Mouse (Mus musculus) limb, embryonic 14.5 days (tissue): ENCODE data around the gene Tbcb. TPM values are rescaled to one million over a fixed set of nuclear protein-coding genes. Genes with fewer than 3 reads are reported as not detected.

Experiments used
- ATAC-seq: fragments of 200-750 bp; cut with Nextera tagmentation; 2 replicates; pipeline ENCODE4 v1.8.0; 2017; ENCODE audit warnings: low read depth, moderate number of reproducible peaks, moderate TSS enrichment; ENCODE audit not compliant: low FRiP score
- DNase-seq: peaks from one replicate; pipeline ENCODE4 v3.0.0-alpha.2; 2015; ENCODE audit warnings: low spot score
- H3K27ac ChIP-seq: fragments of 300-500 bp; sonication (generic); replicated peaks from 2 replicates; pipeline ENCODE4 v1.5.1; 2014; ENCODE audit warnings: low read depth, mild to moderate bottlenecking, low read length, moderate library complexity, mixed read lengths
- H3K27me3 ChIP-seq: fragments of 300-500 bp; sonication (generic); 2 replicates; pipeline ENCODE4 v1.6.1; 2014; ENCODE audit warnings: low read length, mixed read lengths; ENCODE audit not compliant: control insufficient read depth, insufficient read depth
- H3K36me3 ChIP-seq: fragments of 300-500 bp; sonication (generic); 2 replicates; pipeline ENCODE4 v1.6.1; 2014; ENCODE audit warnings: mild to moderate bottlenecking, low read length, moderate library complexity, mixed read lengths; ENCODE audit not compliant: control insufficient read depth, insufficient read depth
- H3K4me1 ChIP-seq: fragments of 300-500 bp; sonication (generic); 2 replicates; pipeline ENCODE4 v1.6.1; 2014; ENCODE audit warnings: antibody characterized with exemption, low read length, mixed read lengths; ENCODE audit not compliant: control insufficient read depth, insufficient read depth
- H3K4me2 ChIP-seq: fragments of 300-500 bp; sonication (generic); replicated peaks from 2 replicates; pipeline ENCODE4 v1.6.1; 2014; ENCODE audit warnings: low read depth, mild to moderate bottlenecking, low read length, moderate library complexity; ENCODE audit not compliant: severe bottlenecking
- H3K4me3 ChIP-seq: fragments of 300-500 bp; sonication (generic); replicated peaks from 2 replicates; pipeline ENCODE4 v1.5.1; 2014; ENCODE audit warnings: low read length
- H3K9ac ChIP-seq: fragments of 300-500 bp; sonication (generic); 2 replicates; pipeline ENCODE4 v1.6.1; 2014; ENCODE audit warnings: mild to moderate bottlenecking, low read depth, low read length, moderate library complexity; ENCODE audit not compliant: severe bottlenecking
- H3K9me3 ChIP-seq: fragments of 300-500 bp; sonication (generic); 2 replicates; pipeline ENCODE4 v1.6.1; 2016; ENCODE audit warnings: low read length; ENCODE audit not compliant: control insufficient read depth
- POLR2A ChIP-seq: fragments of 200-500 bp; IDR thresholded peaks from 2 replicates; pipeline ENCODE4 v1.8.0; 2012; ENCODE audit warnings: inconsistent platforms, mild to moderate bottlenecking, moderate library complexity, borderline replicate concordance; ENCODE audit not compliant: insufficient read depth, insufficient read length; ENCODE audit errors: extremely low read depth
- whole genome bisulfite sequencing: fragments of 180-500 bp; shearing (Covaris S2); extraction: QIAGEN DNeasy Blood & Tissue Kit; methylation state at CpG from one replicate; pipeline ENCODE4 v1.1.7; 2014; 5-methylcytosine and 5-hydroxymethylcytosine counted together
- polyA plus RNA-seq, 2 experiments: library from polyadenylated mRNA; depleted of rRNA in 1 of 2; stranded (reverse) in 1 of 2; unstranded in 1 of 2; fragments of >200 nt; fragmentation: Nextera tagmentation in 1 of 2; extraction: Ambion mirVana in 1 of 2; gene quantifications; 2 replicates each; pipeline versions ENCODE4 v1.2.1 to v1.2.3; 2012 to 2014

The Tbcb gene
- polyA plus RNA-seq, 2 experiments = 90.3 to 185 TPM

DNA sequence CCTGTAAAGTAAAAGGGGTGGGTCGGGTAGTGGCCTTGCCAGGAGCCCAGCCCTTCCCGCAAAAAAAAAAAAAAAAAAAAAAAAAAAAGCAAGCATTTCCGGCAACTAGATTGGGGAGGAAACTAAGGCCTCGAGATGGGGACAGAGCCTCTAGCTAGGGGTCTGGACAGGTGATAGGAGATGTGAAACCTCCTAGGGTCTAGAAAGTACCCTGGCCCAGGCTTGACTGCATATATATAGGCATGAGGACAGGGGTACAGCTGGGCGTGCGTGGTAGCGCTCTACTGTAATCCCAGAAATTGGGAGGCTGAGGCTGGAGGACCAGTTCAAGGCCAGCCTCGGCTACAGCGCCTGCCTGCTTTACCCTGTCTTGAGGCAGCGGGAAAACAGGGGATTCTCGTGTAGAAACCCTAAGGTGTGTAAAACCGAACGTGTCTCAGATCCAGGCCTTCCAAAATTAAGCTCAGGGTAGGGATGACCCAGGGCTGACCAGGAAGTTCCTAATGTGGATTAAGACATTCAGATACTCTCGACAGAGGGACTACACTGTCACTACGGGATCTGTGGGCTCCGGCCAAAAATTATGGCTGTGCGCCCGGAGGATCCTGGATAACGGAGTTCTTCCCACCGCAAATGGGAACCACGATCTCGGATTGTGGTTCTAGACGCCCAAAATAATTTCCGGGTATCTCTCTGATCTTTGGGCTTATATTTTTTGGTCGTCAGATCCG, 37.8 kb downstream of the Tbcb start:
- Histone ChIP-seq H3K27me3 (no peaks in the 10 kb centered on the region), H3K9me3 (no peaks in the 10 kb centered on the region), H3K9ac (peak overlapping the region; percentile 77), H3K36me3 (peaks cover 30% of the 10 kb centered on the region), H3K4me3 (peak overlapping the region; percentile 85), H3K27ac (peak overlapping the region; percentile 82), H3K4me1 (peaks cover 14% of the 10 kb centered on the region), H3K4me2 (peak overlapping the region; percentile 81)
- no peak for TF ChIP-seq POLR2A
- under 1% methylated on average over 26 of the region's 26 CpGs for WGBS
- DNase-seq (peak; percentile 23), ATAC-seq (peak; percentile 5; the same call in 1 of the 2 replicates)

DNA sequence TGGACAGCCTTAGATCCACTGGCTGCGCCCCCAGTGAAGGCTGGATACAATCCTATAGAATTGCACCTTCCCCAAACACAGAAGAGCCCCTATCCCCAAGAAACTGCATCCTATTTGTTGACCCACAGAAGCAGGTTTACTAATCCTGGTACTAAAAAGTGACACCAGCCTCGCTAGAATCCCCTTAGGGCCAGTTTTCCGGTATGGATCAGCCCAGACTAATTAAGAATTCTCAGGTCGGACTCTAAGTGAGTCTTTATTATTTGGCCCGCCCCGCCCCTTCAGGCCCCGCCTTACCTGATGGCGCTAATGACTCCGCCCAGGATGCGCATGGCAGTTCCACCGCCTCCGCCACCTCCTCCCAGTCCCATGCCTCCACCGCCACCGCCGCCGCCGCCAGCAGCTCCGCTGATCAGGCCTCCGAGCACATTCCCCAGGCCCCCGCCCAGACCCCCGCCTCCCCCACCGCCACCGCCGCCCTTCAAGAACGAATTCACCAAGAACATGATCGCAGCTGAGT, 38.4 kb downstream of the Tbcb start:
- DNase-seq = peak; percentile 82
- 2% methylated on average over 26 of the region's 26 CpGs for WGBS

DNA sequence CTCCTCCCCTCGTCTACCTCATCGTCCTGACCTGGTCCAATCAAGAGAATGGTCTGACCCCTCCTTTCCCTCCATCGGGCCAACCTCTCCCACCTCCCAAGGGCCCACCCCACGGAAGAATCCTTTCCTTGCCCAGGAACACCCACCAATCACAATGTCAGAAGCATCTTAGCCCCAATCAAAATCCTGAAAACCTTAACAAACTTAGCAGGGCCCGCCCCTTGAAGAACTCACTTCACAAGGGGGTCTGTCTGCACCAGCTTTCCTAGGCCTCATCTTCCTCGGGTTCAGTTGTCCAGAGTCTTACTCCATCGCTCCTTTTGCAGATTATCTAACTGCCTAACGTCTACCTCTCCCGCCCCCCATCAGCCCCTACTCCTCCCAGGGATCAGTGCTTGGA, 39.1 kb downstream of the Tbcb start:
- no peaks in the 10 kb centered on the region for H3K9me3 ChIP-seq
- 19% methylated on average over 8 of the region's 9 CpGs for WGBS
- peak; percentile 21 for DNase-seq
- peak overlapping the region; percentile 81 for H3K4me2 ChIP-seq
- no peak for TF ChIP-seq POLR2A
- H3K27ac ChIP-seq = no peak overlapping the region
- H3K4me1 ChIP-seq = peaks cover 14% of the 10 kb centered on the region
- H3K36me3 ChIP-seq = peaks cover 42% of the 10 kb centered on the region
- no peaks in the 10 kb centered on the region for H3K27me3 ChIP-seq
- H3K4me3 ChIP-seq = peak overlapping the region; percentile 85
- no peak for ATAC-seq
- peak overlapping the region; percentile 77 for H3K9ac ChIP-seq

More for the DNA sequence above, 38.4 kb downstream of the Tbcb start:
- Histone ChIP-seq H3K4me1 (peaks cover 14% of the 10 kb centered on the region), H3K27ac (peak overlapping the region; percentile 82), H3K4me2 (peak overlapping the region; percentile 81), H3K27me3 (no peaks in the 10 kb centered on the region), H3K4me3 (peak overlapping the region; percentile 85), H3K36me3 (peaks cover 36% of the 10 kb centered on the region), H3K9me3 (no peaks in the 10 kb centered on the region), H3K9ac (peak overlapping the region; percentile 77)
- no peak for TF ChIP-seq POLR2A
- ATAC-seq = peak; percentile 45

DNA sequence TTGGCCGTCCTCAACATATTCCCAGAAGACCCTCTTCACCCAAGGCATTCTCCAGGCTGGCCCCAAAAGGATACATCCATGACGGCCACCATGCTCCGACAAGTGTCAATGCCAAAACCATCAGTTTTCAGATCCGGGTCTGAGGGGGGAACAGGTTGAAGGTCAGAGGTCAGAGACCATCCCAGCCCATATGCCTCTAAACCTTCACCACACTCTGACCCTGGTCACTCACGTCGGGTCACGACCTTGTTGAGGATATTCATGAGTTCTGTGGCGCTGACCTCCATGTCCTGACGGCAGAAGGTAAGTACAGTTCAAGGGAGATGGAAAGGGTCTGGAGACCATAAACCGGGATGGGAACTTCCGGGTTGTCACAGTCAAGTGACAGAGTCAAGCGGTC, 40.0 kb downstream of the Tbcb start:
- Histone ChIP-seq H3K4me3 (peak overlapping the region; percentile 85; the same call in 1 of the 2 replicates), H3K27ac (no peak overlapping the region), H3K27me3 (no peaks in the 10 kb centered on the region), H3K4me2 (0 out of 2 replicates have a peak overlapping the region, but pooled peaks have one; percentile 81), H3K36me3 (peaks cover 51% of the 10 kb centered on the region), H3K9ac (no peak overlapping the region), H3K4me1 (peaks cover 14% of the 10 kb centered on the region), H3K9me3 (no peaks in the 10 kb centered on the region)
- WGBS = 89% methylated on average over 12 of the region's 12 CpGs
- no peak for ATAC-seq
- DNase-seq = no peak
- TF ChIP-seq POLR2A = no peak

DNA sequence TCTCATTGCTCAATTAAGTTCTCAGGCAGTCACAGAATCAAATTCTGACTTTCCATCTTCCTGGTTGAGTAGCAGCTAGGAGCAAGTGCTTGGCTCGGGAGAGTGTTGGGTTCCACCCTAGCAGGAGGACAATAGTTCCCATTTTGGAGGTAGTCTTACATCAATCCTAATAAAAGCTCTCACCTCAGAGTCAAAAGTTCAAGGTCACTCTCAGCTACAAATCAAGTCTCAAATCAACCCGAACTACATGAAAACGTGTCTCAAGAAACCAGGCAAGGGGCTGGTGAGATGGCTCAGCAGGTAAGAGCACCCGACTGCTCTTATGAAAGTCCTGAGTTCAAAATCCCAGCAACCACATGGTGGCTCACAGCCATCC, 43.0 kb downstream of the Tbcb start:
- H3K4me2 ChIP-seq = no peak overlapping the region
- no peak for ATAC-seq
- 80% methylated on average over 4 of the region's 4 CpGs for WGBS
- no peak for DNase-seq
- H3K36me3 ChIP-seq = peaks cover 70% of the 10 kb centered on the region
- H3K27me3 ChIP-seq = no peaks in the 10 kb centered on the region
- TF ChIP-seq POLR2A = no peak
- H3K27ac ChIP-seq = no peak overlapping the region
- H3K4me3 ChIP-seq = no peak overlapping the region
- H3K9me3 ChIP-seq = no peaks in the 10 kb centered on the region
- H3K4me1 ChIP-seq = peaks cover 13% of the 10 kb centered on the region
- no peak overlapping the region for H3K9ac ChIP-seq
